19 mouse cellular contexts compared by ENCODE assay signal in genomic region chr2:168332972-168333371, GRCm38 (mm10). TPM values are rescaled to one million over a fixed set of nuclear protein-coding genes. Genes with fewer than 3 reads are reported as not detected.
DNase-seq lines count a peak whose midpoint lies in the region; ATAC-seq and TF ChIP-seq lines count a peak whose summit lies in the region.
"Had no signal": no experiment of that assay in that cellular context is flagged by ENCODE, and none has a peak within 500 bp of the region (broad histone marks: within the 10 kb centered on the region; RNA-seq: fewer than 3 reads in every experiment).

No protein-coding gene starts in this region.

- H3K27ac ChIP-seq in heart, embryonic 11.5 days (ENCODE audit: low read depth, low read length) = no peak overlapping the region
- no peak overlapping the region for H3K27ac ChIP-seq in kidney, embryonic 15.5 days
- H3K27ac ChIP-seq in lung, postnatal 0 days (ENCODE audit: low read length) = no peak overlapping the region
- H3K27ac ChIP-seq: neural tube, embryonic 12.5 days had no signal

- no peaks in the 10 kb centered on the region for H3K27me3 ChIP-seq in heart, embryonic 11.5 days (ENCODE audit: control insufficient read depth, insufficient read depth, low read length)
- no peaks in the 10 kb centered on the region for H3K27me3 ChIP-seq in kidney, embryonic 15.5 days
- no peaks in the 10 kb centered on the region for H3K27me3 ChIP-seq in lung, postnatal 0 days (replicated peaks; ENCODE audit: insufficient read depth, low read length)
- H3K27me3 ChIP-seq: embryonic facial prominence, embryonic 13.5 days; neural tube, embryonic 12.5 days had no signal

- DNase-seq in heart, postnatal 14 days = peak; percentile 8 to 39
- DNase-seq in kidney, postnatal 4 days = peak; percentile 29 to 49
- peak; percentile 83 for DNase-seq in lung, postnatal 0 days (ENCODE audit: low spot score)
- DNase-seq in retina, postnatal 1 day = no peak
- DNase-seq in cerebellum, postnatal 10 days = no peak
- DNase-seq: adrenal gland, postnatal 10 days; B cell, adult 2 months; cerebellum, adult 2 months; gastrocnemius, postnatal 10 days; right cerebral cortex, postnatal 14 days; thymus, postnatal 14 days had no signal

- no peak overlapping the region for H3K4me3 ChIP-seq in heart, embryonic 11.5 days (ENCODE audit: low read depth, low read length)
- no peak overlapping the region for H3K4me3 ChIP-seq in kidney, embryonic 15.5 days (replicated peaks)
- no peak overlapping the region for H3K4me3 ChIP-seq in lung, postnatal 0 days (ENCODE audit: low read depth, low read length)
- H3K4me3 ChIP-seq: embryonic facial prominence, embryonic 13.5 days; neural tube, embryonic 12.5 days had no signal

- TF ChIP-seq CTCF in lung, postnatal 0 days (IDR thresholded peaks at IDR 0.05) = no peak

- ATAC-seq in heart, embryonic 11.5 days (replicated peaks; ENCODE audit: insufficient number of reproducible peaks, low FRiP score, low TSS enrichment) = no peak
- no peak for ATAC-seq in kidney, embryonic 15.5 days (replicated peaks; ENCODE audit: low FRiP score)
- peak; percentile 61 for ATAC-seq in common myeloid progenitor, adult 5-6 weeks (replicated peaks; ENCODE audit: low read depth, poor library complexity, severe bottlenecking)
- peak; percentile 80 for ATAC-seq in lung, postnatal 0 days

- no peaks in the 10 kb centered on the region for H3K36me3 ChIP-seq in heart, embryonic 11.5 days (ENCODE audit: control insufficient read depth, insufficient read depth, low read length)
- H3K36me3 ChIP-seq in kidney, embryonic 15.5 days = no peaks in the 10 kb centered on the region
- H3K36me3 ChIP-seq in lung, postnatal 0 days (ENCODE audit: insufficient read depth, low read length) = no peaks in the 10 kb centered on the region
- H3K36me3 ChIP-seq: embryonic facial prominence, embryonic 13.5 days; neural tube, embryonic 12.5 days had no signal

- no peak overlapping the region for H3K9ac ChIP-seq in heart, embryonic 11.5 days (ENCODE audit: low read depth, low read length)
- no peak overlapping the region for H3K9ac ChIP-seq in kidney, embryonic 15.5 days
- no peak overlapping the region for H3K9ac ChIP-seq in lung, postnatal 0 days (replicated peaks; ENCODE audit: low read depth)
- H3K9ac ChIP-seq: embryonic facial prominence, embryonic 13.5 days; neural tube, embryonic 12.5 days had no signal

- H3K9me3 ChIP-seq in heart, embryonic 11.5 days (replicated peaks; ENCODE audit: control insufficient read depth, low read length) = no peaks in the 10 kb centered on the region
- no peaks in the 10 kb centered on the region for H3K9me3 ChIP-seq in kidney, embryonic 15.5 days (replicated peaks)
- no peaks in the 10 kb centered on the region for H3K9me3 ChIP-seq in lung, postnatal 0 days (ENCODE audit: low read length)
- H3K9me3 ChIP-seq: embryonic facial prominence, embryonic 13.5 days; neural tube, embryonic 12.5 days had no signal

- H3K4me2 ChIP-seq in heart, embryonic 11.5 days = no peak overlapping the region
- no peak overlapping the region for H3K4me2 ChIP-seq in kidney, embryonic 15.5 days
- H3K4me2 ChIP-seq in lung, postnatal 0 days (replicated peaks; ENCODE audit: low read depth, low read length) = no peak overlapping the region
- H3K4me2 ChIP-seq: liver, embryonic 11.5 days; neural tube, embryonic 12.5 days had no signal

- intact Hi-C loops in heart, postnatal 14 days (cut with DNase I) = no loop called here

- peaks cover 10% of the 10 kb centered on the region for H3K4me1 ChIP-seq in heart, embryonic 11.5 days (ENCODE audit: control insufficient read depth, insufficient read depth, low read length)
- H3K4me1 ChIP-seq in kidney, embryonic 15.5 days = peaks cover 14% of the 10 kb centered on the region
- no peaks in the 10 kb centered on the region; the same call in none of the 2 replicates for H3K4me1 ChIP-seq in lung, postnatal 0 days (ENCODE audit: insufficient read depth, low read depth, low read length)
- H3K4me1 ChIP-seq: neural tube, embryonic 12.5 days had no signal

- 30% methylated on average over 6 of the region's 6 CpGs for WGBS in heart, embryonic 11.5 days (ENCODE audit: insufficient replicate concordance)
- 21% methylated on average over 6 of the region's 6 CpGs for WGBS in kidney, embryonic 15.5 days
- WGBS in lung, postnatal 0 days = 16% methylated on average over 6 of the region's 6 CpGs

- no peak; the same call in 1 of the 2 replicates for TF ChIP-seq EP300 in lung, postnatal 0 days (IDR thresholded peaks at IDR 0.05)

RNA-seq across cellular contexts. Expression of gene Kcng1, which starts 51.4 kb away (rescaled TPM):
- under 1 TPM; 0.33 to 0.41 TPM for total RNA-seq in heart, postnatal 14 days (2021)
- polyA plus RNA-seq in heart, embryonic 11.5 days (2014; fragmentation: Nextera tagmentation; extraction: Ambion mirVana) = 1.1 and 1.2 TPM in 2 replicates
- polyA plus RNA-seq in kidney, embryonic 15.5 days (2015; fragmentation: Nextera tagmentation; extraction: Ambion mirVana) = 0.99 and 3.1 TPM in 2 replicates
- total RNA-seq in common myeloid progenitor, adult 5-6 weeks (2017) = 5.1 and 5.7 TPM in 2 replicates
- 0.08 and 0.26 TPM in 2 replicates for polyA plus RNA-seq in lung, postnatal 0 days (2015; fragmentation: Nextera tagmentation; extraction: Ambion mirVana)
- total RNA-seq: heart, adult 8-10 months; monocyte, adult 5-6 weeks had no signal

Comparison
In these comparisons a context has a peak if more than half of its experiments do, and no peak if none do; other contexts are left out.
1. DNase-seq: peak in heart, postnatal 14 days (2 of 2), kidney, postnatal 4 days (2 of 2) and lung, postnatal 0 days (single experiment); none in retina, postnatal 1 day (single experiment) and cerebellum, postnatal 10 days (0 of 2).
2. ATAC-seq: peak in common myeloid progenitor, adult 5-6 weeks (single experiment) and lung, postnatal 0 days (single experiment); none in heart, embryonic 11.5 days (single experiment) and kidney, embryonic 15.5 days (single experiment).